Mouse (Mus musculus) heart, embryonic 15.5 days (tissue): ENCODE data around the gene Golga4. TPM values are rescaled to one million over a fixed set of nuclear protein-coding genes. Genes with fewer than 3 reads are reported as not detected.

Experiments used
- ATAC-seq: fragments of 200-750 bp; cut with Nextera tagmentation; replicated peaks from 2 replicates; pipeline ENCODE4 v1.8.0; 2017; ENCODE audit warnings: low read depth, moderate TSS enrichment; ENCODE audit not compliant: insufficient number of reproducible peaks, insufficient read depth, low FRiP score
- H3K27ac ChIP-seq: fragments of 300-500 bp; sonication (generic); 2 replicates; pipeline ENCODE4 v1.5.1; 2015; ENCODE audit warnings: mild to moderate bottlenecking, inconsistent platforms
- H3K27me3 ChIP-seq: fragments of 300-500 bp; sonication (generic); 2 replicates; pipeline ENCODE4 v1.6.1; 2015; ENCODE audit warnings: inconsistent platforms
- H3K36me3 ChIP-seq: fragments of 300-500 bp; sonication (generic); 2 replicates; pipeline ENCODE4 v1.6.1; 2015; ENCODE audit warnings: mild to moderate bottlenecking, inconsistent platforms
- H3K4me1 ChIP-seq: fragments of 300-500 bp; sonication (generic); replicated peaks from 2 replicates; pipeline ENCODE4 v1.6.1; 2015; ENCODE audit warnings: inconsistent platforms
- H3K4me2 ChIP-seq: fragments of 300-500 bp; sonication (generic); 2 replicates; pipeline ENCODE4 v1.6.1; 2015; ENCODE audit warnings: inconsistent platforms, mild to moderate bottlenecking, moderate library complexity
- H3K4me3 ChIP-seq: fragments of 300-500 bp; sonication (generic); 2 replicates; pipeline ENCODE4 v1.5.1; 2015; ENCODE audit warnings: mild to moderate bottlenecking, inconsistent platforms
- H3K9ac ChIP-seq: fragments of 300-500 bp; sonication (generic); 2 replicates; pipeline ENCODE4 v1.6.1; 2015; ENCODE audit warnings: mild to moderate bottlenecking, inconsistent platforms
- H3K9me3 ChIP-seq: fragments of 300-500 bp; sonication (generic); replicated peaks from 2 replicates; pipeline ENCODE4 v1.6.1; 2016; ENCODE audit warnings: inconsistent platforms
- WGBS: fragments of 180-500 bp; shearing (Covaris S2); methylation state at CpG from one replicate; pipeline ENCODE4 v1.1.7; 2015; ENCODE audit warnings: mixed read lengths; 5-methylcytosine and 5-hydroxymethylcytosine counted together
- polyA plus RNA-seq: library from polyadenylated mRNA; unstranded; fragments of >200 nt; fragmentation: Nextera tagmentation; extraction: Ambion mirVana; gene quantifications from 2 replicates; pipeline ENCODE4 v1.2.1, GENCODE M21; 2015

Gene Golga4
- polyA plus RNA-seq, 1 experiment from 2014 or later, result 46.1 TPM

GRCm38 (mm10) chr9:118508601-118509000 is 2.5 kb downstream of the Golga4 start:
- no peaks in the 10 kb centered on the region for H3K27me3 ChIP-seq
- H3K27ac ChIP-seq, result no peak overlapping the region
- H3K9me3 ChIP-seq, result no peaks in the 10 kb centered on the region
- H3K4me2 ChIP-seq, result no peak overlapping the region
- no peak for ATAC-seq
- no peak overlapping the region for H3K9ac ChIP-seq
- H3K36me3 ChIP-seq, result no peaks in the 10 kb centered on the region
- H3K4me3 ChIP-seq, result no peak overlapping the region
- H3K4me1 ChIP-seq, result peaks cover 57% of the 10 kb centered on the region
- WGBS, result 83% methylated on average over 7 of the region's 7 CpGs

DNA sequence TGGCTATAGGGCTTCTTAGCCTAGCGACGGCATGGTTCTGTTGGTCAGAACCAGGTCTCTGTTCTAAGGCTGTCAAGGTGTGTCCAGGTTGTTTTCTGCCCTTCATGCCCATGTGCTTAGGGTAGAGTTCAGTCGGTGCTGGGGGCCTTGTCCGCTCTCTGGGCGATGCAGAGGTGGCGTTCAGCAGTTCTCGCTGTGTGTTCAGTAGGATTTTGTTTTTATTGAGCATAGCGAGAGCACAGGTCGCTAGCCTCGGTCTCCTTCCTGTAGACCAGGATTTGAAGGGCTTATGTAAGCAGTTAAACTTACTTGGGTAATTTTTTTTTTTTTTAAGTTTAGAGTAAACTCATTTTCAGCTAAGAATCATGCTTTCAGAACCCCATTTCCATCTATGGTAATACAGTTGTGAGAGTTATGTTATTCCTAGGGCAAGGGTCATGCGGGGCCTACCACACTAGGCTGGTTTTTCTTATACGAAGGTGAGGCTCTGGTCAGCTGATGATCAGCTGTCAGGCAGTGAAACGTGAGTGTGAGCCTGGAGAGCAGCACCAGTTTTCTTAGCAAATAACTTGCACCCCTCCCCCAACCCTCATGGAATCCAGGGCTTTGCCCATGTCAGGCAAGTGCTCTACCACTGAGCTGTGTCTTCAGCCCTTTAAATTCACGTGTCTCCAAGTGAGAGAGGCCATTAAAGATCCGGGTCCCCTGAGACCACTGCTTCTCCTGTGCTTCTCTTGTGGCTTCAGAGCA is 5.0 kb downstream of the Golga4 start:
- WGBS, result 66% methylated on average over 15 of the region's 15 CpGs
- H3K27ac ChIP-seq, result no peak overlapping the region
- peaks cover 60% of the 10 kb centered on the region for H3K4me1 ChIP-seq
- H3K27me3 ChIP-seq, result no peaks in the 10 kb centered on the region
- peaks cover 14% of the 10 kb centered on the region for H3K36me3 ChIP-seq
- H3K4me2 ChIP-seq, result no peak overlapping the region
- H3K4me3 ChIP-seq, result no peak overlapping the region
- H3K9ac ChIP-seq, result no peak overlapping the region
- no peak for ATAC-seq
- H3K9me3 ChIP-seq, result no peaks in the 10 kb centered on the region

GRCm38 (mm10) chr9:118512681-118513233 is 6.7 kb downstream of the Golga4 start:
- 37% methylated on average over 3 of the region's 3 CpGs for WGBS
- Histone ChIP-seq H3K36me3 (peaks cover 14% of the 10 kb centered on the region), H3K27ac (peak overlapping the region; percentile 66), H3K27me3 (no peaks in the 10 kb centered on the region), H3K9ac (no peak overlapping the region), H3K4me3 (no peak overlapping the region), H3K4me1 (peaks cover 61% of the 10 kb centered on the region), H3K4me2 (peak overlapping the region; percentile 8; the same call in 1 of the 2 replicates), H3K9me3 (no peaks in the 10 kb centered on the region)
- ATAC-seq, result no peak; the same call in 1 of the 2 replicates

DNA sequence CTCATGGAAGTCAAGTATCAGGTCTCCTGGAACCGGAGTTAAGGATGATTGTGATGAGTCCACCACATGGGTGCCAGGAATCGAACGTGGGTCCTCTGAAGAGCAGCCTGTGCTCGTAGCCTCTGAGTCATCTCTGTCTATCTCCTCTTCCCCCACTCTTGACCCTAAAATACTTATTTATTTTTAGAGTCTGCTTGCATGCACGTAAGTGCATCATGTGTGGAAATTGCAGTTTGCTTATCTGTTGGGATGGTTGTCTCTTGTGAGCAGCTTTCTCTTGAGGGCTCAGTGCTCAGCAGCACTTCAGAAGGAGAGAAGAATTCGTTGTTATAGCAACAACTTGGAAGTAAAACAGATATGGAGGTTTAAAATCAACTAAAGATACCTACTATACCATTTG is 9.4 kb downstream of the Golga4 start:
- no peak overlapping the region for H3K4me3 ChIP-seq
- no peak overlapping the region for H3K4me2 ChIP-seq
- H3K27me3 ChIP-seq, result no peaks in the 10 kb centered on the region
- H3K27ac ChIP-seq, result 0 out of 2 replicates have a peak overlapping the region, but pooled peaks have one; percentile 34
- no peaks in the 10 kb centered on the region for H3K9me3 ChIP-seq
- no peak for ATAC-seq
- H3K36me3 ChIP-seq, result peaks cover 14% of the 10 kb centered on the region
- 48% methylated on average over 6 of the region's 6 CpGs for WGBS
- no peak overlapping the region for H3K9ac ChIP-seq
- peaks cover 66% of the 10 kb centered on the region for H3K4me1 ChIP-seq

DNA sequence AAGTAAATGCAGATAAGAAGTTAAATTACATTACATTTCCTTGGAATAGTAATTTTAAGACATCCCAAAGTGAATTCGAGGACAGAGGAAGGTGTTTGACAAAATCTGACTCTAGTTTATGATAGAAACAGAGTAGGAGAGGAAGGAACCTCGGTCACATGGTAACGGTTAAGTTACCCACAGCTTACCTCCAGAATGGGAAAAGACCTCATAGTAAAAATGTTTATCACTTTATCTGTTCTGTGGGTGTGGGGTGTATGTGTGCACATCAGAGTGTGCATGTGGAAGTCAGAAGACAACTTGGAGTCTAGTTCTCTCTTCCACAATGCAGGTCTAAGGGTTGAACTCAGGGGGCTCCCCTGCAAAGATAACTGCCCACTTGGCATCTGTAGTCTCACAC is 10.1 kb downstream of the Golga4 start:
- H3K4me2 ChIP-seq, result no peak overlapping the region
- H3K27ac ChIP-seq, result peak overlapping the region; percentile 31; the same call in 1 of the 2 replicates
- H3K9ac ChIP-seq, result no peak overlapping the region
- H3K4me3 ChIP-seq, result no peak overlapping the region
- 84% methylated on average over 3 of the region's 3 CpGs for WGBS
- H3K4me1 ChIP-seq, result peaks cover 67% of the 10 kb centered on the region
- ATAC-seq, result no peak
- peaks cover 14% of the 10 kb centered on the region for H3K36me3 ChIP-seq
- H3K27me3 ChIP-seq, result no peaks in the 10 kb centered on the region
- no peaks in the 10 kb centered on the region for H3K9me3 ChIP-seq

DNA sequence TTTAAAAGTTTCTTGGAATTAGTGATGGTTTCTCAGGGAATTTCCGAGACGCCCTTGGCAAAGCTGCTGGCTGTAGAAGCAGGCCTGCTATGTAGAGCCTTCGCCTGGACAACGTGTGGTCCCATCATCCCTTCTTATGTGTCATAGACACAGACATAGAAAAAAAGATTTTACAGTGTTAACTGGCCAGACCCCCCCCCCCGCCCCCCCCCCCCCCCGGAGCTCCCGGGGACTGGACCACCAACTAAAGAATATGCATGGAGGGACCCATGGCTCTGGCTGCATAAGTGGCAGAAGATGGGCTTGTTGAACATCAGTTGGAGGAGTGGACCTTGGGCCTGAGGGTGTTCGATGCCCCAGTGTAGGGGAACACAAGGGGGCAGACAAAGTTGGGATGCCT is 11.6 kb downstream of the Golga4 start:
- H3K27me3 ChIP-seq, result no peaks in the 10 kb centered on the region
- WGBS, result 71% methylated on average over 8 of the region's 8 CpGs
- no peaks in the 10 kb centered on the region for H3K9me3 ChIP-seq
- no peak overlapping the region for H3K9ac ChIP-seq
- H3K4me3 ChIP-seq, result no peak overlapping the region
- H3K27ac ChIP-seq, result no peak overlapping the region
- ATAC-seq, result no peak
- H3K4me2 ChIP-seq, result no peak overlapping the region
- H3K36me3 ChIP-seq, result peaks cover 17% of the 10 kb centered on the region
- peaks cover 57% of the 10 kb centered on the region for H3K4me1 ChIP-seq

DNA sequence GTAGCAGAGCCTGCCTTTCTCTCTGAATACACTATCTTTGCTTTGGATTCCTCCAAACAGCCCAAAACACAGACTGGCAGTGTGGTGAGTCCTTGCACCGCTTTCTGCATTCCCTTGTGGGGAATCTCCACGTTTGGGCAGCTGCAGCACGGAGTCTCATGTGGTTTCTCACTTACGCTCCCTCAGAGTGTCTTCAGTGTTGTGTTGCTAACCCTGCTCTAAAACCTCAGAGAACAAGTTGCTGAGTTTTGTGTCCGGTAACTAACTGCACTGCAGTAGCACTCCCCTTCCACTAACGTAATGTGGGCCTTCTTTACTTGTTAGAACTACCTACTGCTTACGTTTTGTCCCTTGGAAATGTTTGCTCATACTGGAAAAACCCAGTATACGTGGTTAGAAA is 13.0 kb downstream of the Golga4 start:
- H3K4me2 ChIP-seq, result peak overlapping the region; percentile 21
- H3K27ac ChIP-seq, result peak overlapping the region; percentile 58
- ATAC-seq, result no peak
- H3K4me3 ChIP-seq, result no peak overlapping the region
- H3K36me3 ChIP-seq, result peaks cover 18% of the 10 kb centered on the region
- no peaks in the 10 kb centered on the region for H3K9me3 ChIP-seq
- H3K4me1 ChIP-seq, result peaks cover 55% of the 10 kb centered on the region
- 0 out of 2 replicates have a peak overlapping the region, but pooled peaks have one; percentile 15 for H3K9ac ChIP-seq
- H3K27me3 ChIP-seq, result no peaks in the 10 kb centered on the region
- 43% methylated on average over 8 of the region's 8 CpGs for WGBS

DNA sequence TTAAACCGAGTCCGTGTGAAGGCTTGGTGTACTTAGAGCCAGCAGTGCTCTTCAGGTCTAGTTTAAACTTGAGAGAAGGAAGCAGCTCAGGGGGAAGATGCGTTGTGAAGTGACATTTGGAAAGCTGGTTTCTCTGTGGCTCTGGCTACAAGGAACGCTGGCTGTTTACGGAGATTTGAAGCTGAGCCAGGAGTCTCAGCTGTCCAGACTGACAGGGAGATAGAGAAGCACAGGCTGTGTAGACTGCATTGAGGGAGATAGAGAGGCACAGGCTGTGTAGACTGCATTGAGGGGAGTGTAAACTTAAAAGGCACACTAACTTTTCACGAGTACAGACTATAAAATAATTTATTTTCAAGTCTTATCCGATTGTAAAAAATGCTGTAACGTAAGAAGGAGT is 13.9 kb downstream of the Golga4 start:
- peak overlapping the region; percentile 12; the same call in 1 of the 2 replicates for H3K9ac ChIP-seq

GRCm38 (mm10) chr9:118520858-118521257 is 14.8 kb downstream of the Golga4 start:
- Histone ChIP-seq H3K4me3 (no peak overlapping the region), H3K27ac (peak overlapping the region; percentile 26), H3K4me2 (no peak overlapping the region), H3K9ac (no peak overlapping the region), H3K4me1 (peaks cover 53% of the 10 kb centered on the region), H3K27me3 (no peaks in the 10 kb centered on the region), H3K36me3 (peaks cover 10% of the 10 kb centered on the region; the same call in 1 of the 2 replicates), H3K9me3 (no peaks in the 10 kb centered on the region)
- WGBS, result 19% methylated on average over 3 of the region's 3 CpGs
- ATAC-seq, result no peak

More for the DNA sequence above, 13.9 kb downstream of the Golga4 start:
- 30% methylated on average over 8 of the region's 8 CpGs for WGBS
- H3K27ac ChIP-seq, result peak overlapping the region; percentile 45
- peak overlapping the region; percentile 50 for H3K4me2 ChIP-seq
- H3K9me3 ChIP-seq, result no peaks in the 10 kb centered on the region
- no peaks in the 10 kb centered on the region for H3K27me3 ChIP-seq
- H3K4me3 ChIP-seq, result 0 out of 2 replicates have a peak overlapping the region, but pooled peaks have one; percentile 7
- peaks cover 59% of the 10 kb centered on the region for H3K4me1 ChIP-seq
- H3K36me3 ChIP-seq, result peaks cover 15% of the 10 kb centered on the region
- no peak for ATAC-seq

DNA sequence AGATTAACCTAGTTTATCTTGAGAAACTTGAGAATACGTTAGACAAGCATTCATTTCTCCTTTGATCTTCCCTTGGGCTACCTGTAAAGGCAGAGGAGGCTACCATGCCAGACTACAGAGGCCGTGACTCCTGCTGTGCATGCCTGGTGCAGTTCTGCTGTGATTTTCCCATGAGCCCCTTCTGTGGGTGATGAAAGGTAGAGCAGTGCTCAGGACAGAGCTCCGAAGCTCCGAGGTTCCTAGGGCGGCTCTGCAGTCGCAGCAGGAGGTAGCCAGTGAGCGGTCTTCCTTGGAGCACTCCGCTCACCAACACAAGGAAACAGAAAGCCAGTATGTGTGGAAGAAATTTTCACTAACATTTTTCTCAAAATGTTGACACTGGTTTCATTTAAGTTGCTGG is 15.6 kb downstream of the Golga4 start:
- no peak for ATAC-seq
- Histone ChIP-seq H3K36me3 (peaks cover 16% of the 10 kb centered on the region; the same call in 1 of the 2 replicates), H3K27ac (peak overlapping the region; percentile 26; the same call in 1 of the 2 replicates), H3K4me1 (peaks cover 47% of the 10 kb centered on the region), H3K9ac (no peak overlapping the region), H3K4me2 (no peak overlapping the region), H3K27me3 (no peaks in the 10 kb centered on the region), H3K4me3 (no peak overlapping the region), H3K9me3 (no peaks in the 10 kb centered on the region)
- 67% methylated on average over 8 of the region's 8 CpGs for WGBS

DNA sequence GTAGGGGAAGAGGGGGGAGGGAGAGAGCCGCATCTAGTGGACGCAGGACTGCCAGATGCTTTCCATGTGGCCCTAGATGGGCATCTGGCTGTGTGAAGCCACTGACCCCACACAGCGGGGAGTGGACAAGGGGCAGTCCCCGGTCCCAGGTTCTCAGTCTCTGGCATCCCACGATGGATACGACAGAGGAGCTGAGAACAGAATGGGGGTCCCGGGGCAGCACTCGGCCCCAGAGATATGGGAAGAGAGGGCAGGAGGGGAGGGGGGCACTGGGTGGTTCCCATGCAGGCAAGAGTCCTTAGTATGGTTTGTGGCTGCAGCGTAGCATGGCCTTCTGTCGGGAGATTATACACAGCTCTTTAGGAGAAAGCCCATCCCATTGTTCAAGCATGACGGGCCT is 17.7 kb downstream of the Golga4 start:
- Histone ChIP-seq H3K9me3 (no peaks in the 10 kb centered on the region), H3K9ac (no peak overlapping the region), H3K27me3 (no peaks in the 10 kb centered on the region), H3K4me2 (no peak overlapping the region), H3K27ac (no peak overlapping the region), H3K4me1 (peaks cover 33% of the 10 kb centered on the region), H3K4me3 (no peak overlapping the region), H3K36me3 (peaks cover 29% of the 10 kb centered on the region)
- no peak for ATAC-seq
- 73% methylated on average over 11 of the region's 11 CpGs for WGBS
